Mouse (Mus musculus): ENCODE measurements around the gene Wdr91.

Gene Wdr91

GRCm38 (mm10) chr6:34867301-34867994 lies 43.2 kb downstream of the Wdr91 start:
- no peak for TF ChIP-seq POU5F1 (IDR thresholded peaks at IDR 0.05; ENCODE audit: borderline replicate concordance, low read length)
- TF ChIP-seq CTCF (conservative IDR thresholded peaks at IDR 0.05; ENCODE audit: low read length): no peak
- TF ChIP-seq NANOG (IDR thresholded peaks at IDR 0.05; ENCODE audit: borderline replicate concordance, low read length): no peak
- Histone ChIP-seq H3K36me3 (ENCODE audit: insufficient read depth, low read length) (no peaks in the 10 kb centered on the region), H3K27me3 (ENCODE audit: insufficient read depth, low read length) (peaks cover 29% of the 10 kb centered on the region), H3K4me1 (replicated peaks; ENCODE audit: low read depth, low read length) (peaks cover 58% of the 10 kb centered on the region), H3K9me3 (ENCODE audit: low read length) (no peaks in the 10 kb centered on the region), H3K4me3 (replicated peaks; ENCODE audit: low read length) (peak overlapping the region; percentile 29; the same call in 1 of the 2 replicates)

GRCm38 (mm10) chr6:34866786-34867185 lies 43.9 kb downstream of the Wdr91 start:
- peaks cover 60% of the 10 kb centered on the region for H3K4me1 ChIP-seq (replicated peaks; ENCODE audit: low read depth, low read length)
- TF ChIP-seq POU5F1 (IDR thresholded peaks at IDR 0.05; ENCODE audit: borderline replicate concordance, low read length) (no peak), CTCF (conservative IDR thresholded peaks at IDR 0.05; ENCODE audit: low read length) (no peak)
- H3K9me3 ChIP-seq (ENCODE audit: low read length): no peaks in the 10 kb centered on the region
- H3K36me3 ChIP-seq (ENCODE audit: insufficient read depth, low read length): no peaks in the 10 kb centered on the region
- H3K4me3 ChIP-seq (replicated peaks; ENCODE audit: low read length): peak overlapping the region; percentile 29; the same call in 1 of the 2 replicates
- peaks cover 27% of the 10 kb centered on the region for H3K27me3 ChIP-seq (ENCODE audit: insufficient read depth, low read length)

- TF ChIP-seq POU5F1 (IDR thresholded peaks at IDR 0.05; ENCODE audit: borderline replicate concordance, low read length): no peak
- no peak for TF ChIP-seq NANOG (IDR thresholded peaks at IDR 0.05; ENCODE audit: borderline replicate concordance, low read length)
- no peak for TF ChIP-seq CTCF (conservative IDR thresholded peaks at IDR 0.05; ENCODE audit: low read length)
- no peak overlapping the region for H3K4me3 ChIP-seq (replicated peaks; ENCODE audit: low read length)
- H3K27me3 ChIP-seq (ENCODE audit: insufficient read depth, low read length): peaks cover 27% of the 10 kb centered on the region
- no peaks in the 10 kb centered on the region for H3K9me3 ChIP-seq (ENCODE audit: low read length)
- peaks cover 64% of the 10 kb centered on the region for H3K4me1 ChIP-seq (replicated peaks; ENCODE audit: low read depth, low read length)
- no peaks in the 10 kb centered on the region for H3K36me3 ChIP-seq (ENCODE audit: insufficient read depth, low read length)
These were observed 44.7 kb downstream of the Wdr91 start for GRCm38 (mm10) chr6:34865711-34866593.

- H3K4me3 ChIP-seq (replicated peaks; ENCODE audit: low read length): no peak overlapping the region
- H3K36me3 ChIP-seq (ENCODE audit: insufficient read depth, low read length): no peaks in the 10 kb centered on the region
- H3K27me3 ChIP-seq (ENCODE audit: insufficient read depth, low read length): peaks cover 27% of the 10 kb centered on the region
- H3K9me3 ChIP-seq (ENCODE audit: low read length): no peaks in the 10 kb centered on the region
- H3K4me1 ChIP-seq (replicated peaks; ENCODE audit: low read depth, low read length): peaks cover 63% of the 10 kb centered on the region
- TF ChIP-seq NANOG (IDR thresholded peaks at IDR 0.05; ENCODE audit: borderline replicate concordance, low read length): no peak
- TF ChIP-seq POU5F1 (IDR thresholded peaks at IDR 0.05; ENCODE audit: borderline replicate concordance, low read length): no peak
- no peak for TF ChIP-seq CTCF (conservative IDR thresholded peaks at IDR 0.05; ENCODE audit: low read length)
These were observed 45.5 kb downstream of the Wdr91 start for GRCm38 (mm10) chr6:34865213-34865612.

GRCm38 (mm10) chr6:34863786-34864514 lies 46.7 kb downstream of the Wdr91 start:
- no peaks in the 10 kb centered on the region for H3K9me3 ChIP-seq (ENCODE audit: low read length)
- H3K36me3 ChIP-seq (ENCODE audit: insufficient read depth, low read length): no peaks in the 10 kb centered on the region
- TF ChIP-seq NANOG (IDR thresholded peaks at IDR 0.05; ENCODE audit: borderline replicate concordance, low read length) (no peak), CTCF (conservative IDR thresholded peaks at IDR 0.05; ENCODE audit: low read length) (no peak), POU5F1 (IDR thresholded peaks at IDR 0.05; ENCODE audit: borderline replicate concordance, low read length) (no peak)
- peaks cover 20% of the 10 kb centered on the region for H3K27me3 ChIP-seq (ENCODE audit: insufficient read depth, low read length)
- H3K4me3 ChIP-seq (replicated peaks; ENCODE audit: low read length): no peak overlapping the region
- H3K4me1 ChIP-seq (replicated peaks; ENCODE audit: low read depth, low read length): peaks cover 52% of the 10 kb centered on the region

- H3K4me1 ChIP-seq (replicated peaks; ENCODE audit: low read depth, low read length): peaks cover 47% of the 10 kb centered on the region
- H3K27me3 ChIP-seq (ENCODE audit: insufficient read depth, low read length): peaks cover 16% of the 10 kb centered on the region
- no peaks in the 10 kb centered on the region for H3K9me3 ChIP-seq (ENCODE audit: low read length)
- TF ChIP-seq NANOG (IDR thresholded peaks at IDR 0.05; ENCODE audit: borderline replicate concordance, low read length) (no peak), POU5F1 (IDR thresholded peaks at IDR 0.05; ENCODE audit: borderline replicate concordance, low read length) (no peak), CTCF (conservative IDR thresholded peaks at IDR 0.05; ENCODE audit: low read length) (no peak; the same call in 1 of the 2 replicates)
- H3K4me3 ChIP-seq (replicated peaks; ENCODE audit: low read length): no peak within 1 kb of the TSS
- no peaks in the 10 kb centered on the region for H3K36me3 ChIP-seq (ENCODE audit: insufficient read depth, low read length)
These were observed 47.8 kb downstream of the Wdr91 start, which contains the start of gene Tmem140 for GRCm38 (mm10) chr6:34862791-34863403. Gene Tmem140, plus strand, starts transcription at chr6:34863146.

DNA sequence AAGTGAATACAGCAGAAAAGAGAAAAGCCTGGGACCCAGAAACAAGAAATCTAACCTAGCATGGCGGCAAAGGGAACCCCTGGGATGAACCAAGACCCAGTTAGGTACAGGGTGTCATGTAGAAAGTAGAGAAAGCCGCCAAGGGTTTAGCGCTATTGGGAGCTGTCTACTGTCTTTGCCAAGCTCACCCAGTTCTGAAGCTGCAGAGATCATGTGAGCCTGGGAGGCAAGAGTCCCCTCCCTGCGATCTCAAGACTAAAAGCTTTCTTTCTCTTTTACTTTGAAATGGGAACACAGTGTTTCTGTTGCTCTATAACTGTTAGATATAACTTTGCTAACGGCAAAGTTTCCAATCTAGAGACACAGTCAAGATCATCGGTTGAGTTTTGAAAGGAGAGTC lies 48.3 kb downstream of the Wdr91 start:
- H3K9me3 ChIP-seq (ENCODE audit: low read length): no peaks in the 10 kb centered on the region; the same call in 1 of the 2 replicates
- peaks cover 11% of the 10 kb centered on the region; the same call in 1 of the 2 replicates for H3K27me3 ChIP-seq (ENCODE audit: insufficient read depth, low read length)
- TF ChIP-seq CTCF (conservative IDR thresholded peaks at IDR 0.05; ENCODE audit: low read length): no peak
- no peak for TF ChIP-seq NANOG (IDR thresholded peaks at IDR 0.05; ENCODE audit: borderline replicate concordance, low read length)
- no peak for TF ChIP-seq POU5F1 (IDR thresholded peaks at IDR 0.05; ENCODE audit: borderline replicate concordance, low read length)
- no peak overlapping the region for H3K4me3 ChIP-seq (replicated peaks; ENCODE audit: low read length)
- peaks cover 42% of the 10 kb centered on the region for H3K4me1 ChIP-seq (replicated peaks; ENCODE audit: low read depth, low read length)
- no peaks in the 10 kb centered on the region for H3K36me3 ChIP-seq (ENCODE audit: insufficient read depth, low read length)

Data from E14TG2a.4 (cell line).